Mouse (Mus musculus) embryonic fibroblast, embryonic 13.5 days (primary cell): ENCODE data around the gene Gm884.

Source experiments
- CTCF ChIP-seq: IDR thresholded peaks from 2 replicates; pipeline ENCODE4 v1.5.1; 2011; ENCODE audit warnings: mild to moderate bottlenecking, control low read depth, low read length, moderate library complexity, borderline replicate concordance; ENCODE audit not compliant: insufficient read depth
- POLR2A ChIP-seq: IDR thresholded peaks from 2 replicates; pipeline ENCODE4 v1.6.1; 2011; ENCODE audit warnings: low read depth, mild to moderate bottlenecking, control low read depth, low read length, moderate library complexity

- TF ChIP-seq CTCF (no peak), POLR2A (no peak)
Observed at GRCm38 (mm10) chr11:103634806-103635205, 13.9 kb upstream of the Gm884 start.
